Mouse (Mus musculus) E14TG2a.4 (cell line): ENCODE data around the gene Lasp1.

Experiments
- H3K27me3 ChIP-seq: 2 replicates; pipeline ENCODE4 v1.6.1; 2014; ENCODE audit warnings: low read length, control low read depth; ENCODE audit not compliant: insufficient read depth
- H3K36me3 ChIP-seq: 2 replicates; pipeline ENCODE4 v1.6.1; 2014; ENCODE audit warnings: low read length, control low read depth; ENCODE audit not compliant: insufficient read depth
- H3K4me1 ChIP-seq: replicated peaks from 2 replicates; pipeline ENCODE4 v1.6.1; 2014; ENCODE audit warnings: low read depth, low read length, control low read depth
- H3K4me3 ChIP-seq: replicated peaks from 2 replicates; pipeline ENCODE4 v1.5.1; 2014; ENCODE audit warnings: mild to moderate bottlenecking, low read length
- H3K9me3 ChIP-seq: 2 replicates; pipeline ENCODE4 v1.6.1; 2014; ENCODE audit warnings: low read length, control low read depth
- CTCF ChIP-seq: conservative IDR thresholded peaks from 2 replicates; pipeline ENCODE4 v1.5.1; 2014; ENCODE audit warnings: low read length
- NANOG ChIP-seq: IDR thresholded peaks from 2 replicates; pipeline ENCODE4 v1.6.1; 2014; ENCODE audit warnings: borderline replicate concordance, low read length, mixed read lengths
- POU5F1 ChIP-seq: IDR thresholded peaks from 2 replicates; pipeline ENCODE4 v1.6.1; 2014; ENCODE audit warnings: low read length, borderline replicate concordance

Gene Lasp1

GRCm38 (mm10) chr11:97874396-97874795 is 75.6 kb downstream of the Lasp1 start:
- no peaks in the 10 kb centered on the region for H3K9me3 ChIP-seq
- H3K4me3 ChIP-seq = no peak overlapping the region
- H3K27me3 ChIP-seq = no peaks in the 10 kb centered on the region
- no peaks in the 10 kb centered on the region for H3K36me3 ChIP-seq
- H3K4me1 ChIP-seq = no peaks in the 10 kb centered on the region
- TF ChIP-seq NANOG (no peak), CTCF (no peak), POU5F1 (no peak)

GRCm38 (mm10) chr11:97877341-97877740 is 78.5 kb downstream of the Lasp1 start:
- no peaks in the 10 kb centered on the region for H3K9me3 ChIP-seq
- H3K27me3 ChIP-seq = no peaks in the 10 kb centered on the region
- TF ChIP-seq POU5F1 (no peak), CTCF (no peak), NANOG (no peak)
- no peaks in the 10 kb centered on the region for H3K36me3 ChIP-seq
- no peak overlapping the region for H3K4me3 ChIP-seq
- H3K4me1 ChIP-seq = no peaks in the 10 kb centered on the region

- Histone ChIP-seq H3K4me3 (no peak overlapping the region), H3K4me1 (peaks cover 12% of the 10 kb centered on the region), H3K27me3 (no peaks in the 10 kb centered on the region), H3K9me3 (no peaks in the 10 kb centered on the region), H3K36me3 (no peaks in the 10 kb centered on the region)
- TF ChIP-seq POU5F1 (no peak), CTCF (no peak), NANOG (no peak)
Observed at GRCm38 (mm10) chr11:97880362-97880761, 81.6 kb downstream of the Lasp1 start.

GRCm38 (mm10) chr11:97883542-97883917 is 84.7 kb downstream of the Lasp1 start:
- Histone ChIP-seq H3K27me3 (no peaks in the 10 kb centered on the region), H3K9me3 (no peaks in the 10 kb centered on the region), H3K4me1 (peaks cover 28% of the 10 kb centered on the region), H3K4me3 (peak overlapping the region; percentile 88), H3K36me3 (peaks cover 7% of the 10 kb centered on the region)
- no peak for TF ChIP-seq POU5F1
- no peak for TF ChIP-seq CTCF
- TF ChIP-seq NANOG = no peak

- H3K4me1 ChIP-seq = peaks cover 28% of the 10 kb centered on the region
- H3K27me3 ChIP-seq = no peaks in the 10 kb centered on the region
- H3K36me3 ChIP-seq = peaks cover 12% of the 10 kb centered on the region
- peak within 1 kb of the TSS; percentile 88 for H3K4me3 ChIP-seq
- TF ChIP-seq POU5F1 = no peak
- TF ChIP-seq CTCF = no peak; the same call in 1 of the 2 replicates
- TF ChIP-seq NANOG = no peak
- H3K9me3 ChIP-seq = no peaks in the 10 kb centered on the region
Observed at GRCm38 (mm10) chr11:97883918-97884600, 85.3 kb downstream of the Lasp1 start, which contains the start of gene Fbxo47. TSS of gene Fbxo47 (minus strand) at chr11:97884154.

GRCm38 (mm10) chr11:97884601-97885185 is 85.9 kb downstream of the Lasp1 start:
- peak overlapping the region; percentile 88 for H3K4me3 ChIP-seq
- TF ChIP-seq NANOG = no peak
- no peak for TF ChIP-seq CTCF
- TF ChIP-seq POU5F1 = no peak
- H3K9me3 ChIP-seq = no peaks in the 10 kb centered on the region
- peaks cover 30% of the 10 kb centered on the region for H3K4me1 ChIP-seq
- peaks cover 18% of the 10 kb centered on the region for H3K36me3 ChIP-seq
- no peaks in the 10 kb centered on the region for H3K27me3 ChIP-seq

GRCm38 (mm10) chr11:97885296-97885915 is 86.6 kb downstream of the Lasp1 start:
- Histone ChIP-seq H3K9me3 (no peaks in the 10 kb centered on the region), H3K36me3 (peaks cover 18% of the 10 kb centered on the region), H3K4me3 (peak overlapping the region; percentile 88), H3K4me1 (peaks cover 32% of the 10 kb centered on the region), H3K27me3 (no peaks in the 10 kb centered on the region)
- no peak for TF ChIP-seq POU5F1
- no peak for TF ChIP-seq NANOG
- no peak for TF ChIP-seq CTCF
